Mouse (Mus musculus) ovary, postnatal 14 days (tissue): ENCODE measurements around the gene Atp8b3.

Experiments
- DNase-seq: peaks from one replicate; pipeline ENCODE4 v3.0.0; 2022; ENCODE audit warnings: low spot score

Atp8b3 gene

GRCm38 (mm10) chr10:80519287-80519686 lies 19.6 kb downstream of the Atp8b3 start:
- no peak for DNase-seq

GRCm38 (mm10) chr10:80513739-80514138 lies 25.2 kb downstream of the Atp8b3 start:
- DNase-seq = no peak

GRCm38 (mm10) chr10:80510273-80510660 lies 28.7 kb downstream of the Atp8b3 start:
- no peak for DNase-seq

- peak; percentile 83 for DNase-seq
Observed at GRCm38 (mm10) chr10:80509412-80510272, 29.3 kb downstream of the Atp8b3 start.

DNA sequence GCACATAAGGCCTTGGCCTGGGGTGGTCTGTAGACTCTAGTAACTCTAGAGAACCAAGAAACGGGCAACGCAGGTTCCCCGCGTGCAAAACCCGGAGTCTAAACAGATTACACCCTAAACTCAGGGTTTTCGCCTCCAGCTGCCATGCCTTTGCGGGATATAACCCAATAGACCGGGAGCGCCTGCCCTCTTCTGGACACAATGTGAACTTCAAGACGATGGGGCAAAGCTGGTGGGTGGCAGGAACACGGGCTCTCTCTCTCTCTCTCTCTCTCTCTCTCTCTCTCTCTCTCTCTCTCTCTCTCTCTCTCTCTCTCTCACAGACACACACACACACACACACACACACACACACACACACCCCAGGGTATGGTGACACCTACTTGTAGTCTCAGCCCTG lies 32.7 kb downstream of the Atp8b3 start:
- DNase-seq = peak; percentile 67

- DNase-seq = no peak
Observed at GRCm38 (mm10) chr10:80504724-80505123, 34.2 kb downstream of the Atp8b3 start.

DNA sequence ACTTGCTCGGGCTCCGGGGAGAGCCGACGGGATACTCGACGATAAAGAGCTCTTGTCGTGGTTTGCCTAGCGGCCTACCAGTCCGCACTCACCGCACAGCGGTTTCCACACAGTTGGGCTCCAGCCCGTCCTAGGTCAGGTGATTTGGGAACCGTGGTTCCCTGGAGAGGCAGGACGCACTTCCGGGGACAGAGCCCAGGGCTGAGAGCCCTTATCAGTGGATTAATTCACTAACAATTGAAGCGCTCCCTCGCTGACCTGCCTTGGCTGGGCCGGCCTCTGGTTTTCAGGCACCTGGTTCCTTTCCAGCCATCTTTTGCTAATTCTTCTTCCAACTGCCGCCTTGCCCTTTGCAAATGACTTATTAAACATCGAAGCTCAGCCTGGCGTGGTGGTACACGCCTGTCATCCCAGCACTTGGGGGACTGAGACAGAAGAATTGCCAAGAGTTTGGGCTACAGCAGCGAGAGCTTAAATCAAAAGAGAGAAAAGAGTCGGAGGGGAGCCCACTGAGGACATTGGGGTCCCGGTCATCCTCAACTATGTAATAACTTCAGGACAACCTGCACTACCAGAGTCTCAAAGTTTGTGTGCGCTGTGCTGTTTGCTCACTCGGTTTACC lies 35.2 kb downstream of the Atp8b3 start:
- DNase-seq = no peak

DNA sequence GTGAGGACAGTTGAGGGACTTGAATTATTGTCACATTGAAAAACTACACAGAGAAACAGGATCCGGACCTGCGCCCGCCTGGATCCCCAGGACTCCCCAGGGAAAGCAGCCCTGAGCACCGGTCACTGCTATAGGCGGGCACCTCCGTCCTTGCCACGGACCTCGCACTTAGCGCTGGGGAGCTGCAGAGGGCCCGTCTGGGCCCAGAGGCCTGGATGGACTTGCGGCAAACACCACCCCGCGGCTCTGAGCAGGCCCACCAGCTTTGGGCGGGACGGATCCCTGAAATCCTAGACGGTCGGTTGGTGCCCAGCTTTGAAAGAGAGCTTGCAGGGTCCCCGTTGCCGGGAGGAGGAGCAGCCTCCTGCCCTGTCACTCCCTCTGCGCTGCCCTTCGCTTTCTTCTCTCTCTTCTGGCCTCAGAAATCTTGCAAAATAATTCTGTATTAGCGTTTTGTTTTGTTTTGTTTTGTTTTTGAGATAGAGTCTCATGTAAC lies 36.1 kb downstream of the Atp8b3 start:
- no peak for DNase-seq

DNA sequence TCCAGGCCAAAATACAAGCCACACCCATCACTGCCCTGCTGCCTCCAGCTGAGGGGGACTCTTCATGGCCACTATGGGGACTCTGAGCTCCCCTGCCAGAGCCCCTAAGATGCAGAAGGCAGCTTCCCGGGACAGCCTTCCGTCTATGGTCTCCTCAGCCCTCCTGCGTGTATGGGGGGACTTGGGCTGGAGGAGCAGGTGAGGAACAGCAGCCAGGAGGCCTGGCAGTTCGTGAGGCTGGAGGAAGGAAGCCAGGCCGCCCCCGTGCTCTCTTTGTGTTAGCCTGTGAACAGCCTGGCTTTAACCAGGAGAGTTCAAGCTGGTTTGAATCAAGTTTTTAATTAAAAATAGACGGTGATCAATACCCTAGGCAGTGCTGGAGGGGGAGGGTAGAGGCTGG lies 36.6 kb downstream of the Atp8b3 start:
- no peak for DNase-seq

- DNase-seq = no peak
Observed at GRCm38 (mm10) chr10:80496421-80496820, 42.5 kb downstream of the Atp8b3 start.

GRCm38 (mm10) chr10:80495901-80496300 lies 43.0 kb downstream of the Atp8b3 start:
- no peak for DNase-seq

- DNase-seq = no peak
Observed at GRCm38 (mm10) chr10:80494732-80495131, 44.2 kb downstream of the Atp8b3 start, which contains the start of gene Onecut3. TSS of gene Onecut3 (plus strand) at chr10:80494835.

DNA sequence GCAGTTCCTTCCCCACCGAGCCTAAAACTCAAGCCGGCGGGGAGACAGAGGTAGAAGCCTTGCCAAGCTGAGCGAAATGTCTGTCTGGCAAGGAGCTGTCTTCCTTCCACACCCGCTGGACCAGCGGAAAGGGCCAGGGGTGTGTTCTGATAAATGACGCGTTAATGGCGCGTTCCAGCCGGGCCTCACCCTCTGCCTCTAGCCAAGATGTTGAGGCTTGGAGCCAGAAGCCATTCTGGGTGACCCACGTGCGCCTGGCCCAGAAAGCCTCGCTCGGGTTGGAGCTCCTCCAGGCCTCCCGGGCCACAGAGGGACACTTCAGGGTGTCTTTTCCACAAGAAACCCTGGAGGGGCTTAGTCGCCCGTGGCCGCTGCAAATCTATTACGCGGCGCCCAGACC lies 48.9 kb downstream of the Atp8b3 start:
- DNase-seq = peak; percentile 35

GRCm38 (mm10) chr10:80486862-80487379 lies 52.0 kb downstream of the Atp8b3 start:
- no peak for DNase-seq

- no peak for DNase-seq
Observed at GRCm38 (mm10) chr10:80481002-80481401, 57.9 kb downstream of the Atp8b3 start.

DNA sequence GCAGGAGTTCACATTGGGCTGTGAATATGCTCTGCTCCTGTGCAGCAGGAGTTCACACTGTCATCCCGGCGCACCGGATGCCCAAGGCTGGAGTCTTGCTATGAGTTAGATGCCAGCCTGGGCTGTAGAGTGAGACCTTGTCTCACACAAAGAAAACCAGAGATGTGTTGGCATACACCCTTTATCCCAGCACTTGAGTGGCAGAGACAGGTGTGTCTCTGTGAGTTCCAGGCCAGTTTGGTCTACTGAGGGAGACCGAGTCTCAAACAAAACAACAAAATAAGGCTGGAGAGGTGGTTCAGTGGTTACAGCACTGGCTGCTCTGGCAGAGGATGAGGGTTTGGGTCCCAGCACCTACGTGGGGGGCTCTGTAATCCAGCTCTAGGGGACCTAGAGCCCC lies 60.4 kb downstream of the Atp8b3 start:
- no peak for DNase-seq

- DNase-seq = peak; percentile 87
Observed at GRCm38 (mm10) chr10:80475290-80475959, 63.5 kb downstream of the Atp8b3 start.
